Mouse (Mus musculus): ENCODE measurements around the gene Ddx39. TPM values are rescaled to one million over a fixed set of nuclear protein-coding genes. Genes with fewer than 3 reads are reported as not detected.

The Ddx39 gene
- polyA plus RNA-seq, 1 experiment: 39.2 TPM

- TF ChIP-seq CTCF (IDR thresholded peaks at IDR 0.05; ENCODE audit: extremely low read depth, insufficient read length, insufficient replicate concordance, low read depth, low read length): no peak
- TF ChIP-seq POLR2A (IDR thresholded peaks at IDR 0.05; ENCODE audit: low read depth, low read length): no peak
- WGBS: 13% methylated on average over 2 of the region's 2 CpGs
- H3K4me1 ChIP-seq (ENCODE audit: control insufficient read depth, insufficient read depth, insufficient read length, low read length): peaks cover 5% of the 10 kb centered on the region; the same call in 1 of the 2 replicates
- peaks cover 21% of the 10 kb centered on the region for H3K36me3 ChIP-seq (ENCODE audit: control insufficient read depth, insufficient read depth, low read length)
- H3K27ac ChIP-seq (ENCODE audit: insufficient read depth, low read depth, low read length): no peak overlapping the region
- no peak overlapping the region for H3K4me3 ChIP-seq (ENCODE audit: low read depth, low read length)
- no peaks in the 10 kb centered on the region for H3K27me3 ChIP-seq (ENCODE audit: control insufficient read depth, insufficient read depth, low read length)
These were observed 1.6 kb downstream of the Ddx39 start for GRCm38 (mm10) chr8:83716563-83716962.

GRCm38 (mm10) chr8:83719048-83719447, 4.1 kb downstream of the Ddx39 start:
- peaks cover 46% of the 10 kb centered on the region for H3K36me3 ChIP-seq (ENCODE audit: control insufficient read depth, insufficient read depth, low read length)
- TF ChIP-seq CTCF (IDR thresholded peaks at IDR 0.05; ENCODE audit: extremely low read depth, insufficient read length, insufficient replicate concordance, low read depth, low read length) (no peak), POLR2A (IDR thresholded peaks at IDR 0.05; ENCODE audit: low read depth, low read length) (no peak)
- peaks cover 5% of the 10 kb centered on the region; the same call in 1 of the 2 replicates for H3K4me1 ChIP-seq (ENCODE audit: control insufficient read depth, insufficient read depth, insufficient read length, low read length)
- WGBS: 59% methylated on average over 2 of the region's 2 CpGs
- H3K27me3 ChIP-seq (ENCODE audit: control insufficient read depth, insufficient read depth, low read length): no peaks in the 10 kb centered on the region
- no peak overlapping the region for H3K27ac ChIP-seq (ENCODE audit: insufficient read depth, low read depth, low read length)
- H3K4me3 ChIP-seq (ENCODE audit: low read depth, low read length): no peak overlapping the region

- TF ChIP-seq POLR2A (IDR thresholded peaks at IDR 0.05; ENCODE audit: low read depth, low read length) (no peak), CTCF (IDR thresholded peaks at IDR 0.05; ENCODE audit: extremely low read depth, insufficient read length, insufficient replicate concordance, low read depth, low read length) (no peak)
- peaks cover 53% of the 10 kb centered on the region for H3K36me3 ChIP-seq (ENCODE audit: control insufficient read depth, insufficient read depth, low read length)
- WGBS: 84% methylated on average over 2 of the region's 2 CpGs
- H3K4me1 ChIP-seq (ENCODE audit: control insufficient read depth, insufficient read depth, insufficient read length, low read length): peaks cover 5% of the 10 kb centered on the region; the same call in 1 of the 2 replicates
- no peak overlapping the region for H3K27ac ChIP-seq (ENCODE audit: insufficient read depth, low read depth, low read length)
- H3K27me3 ChIP-seq (ENCODE audit: control insufficient read depth, insufficient read depth, low read length): no peaks in the 10 kb centered on the region
- no peak overlapping the region for H3K4me3 ChIP-seq (ENCODE audit: low read depth, low read length)
These were observed 4.7 kb downstream of the Ddx39 start for GRCm38 (mm10) chr8:83719693-83720092.

DNA sequence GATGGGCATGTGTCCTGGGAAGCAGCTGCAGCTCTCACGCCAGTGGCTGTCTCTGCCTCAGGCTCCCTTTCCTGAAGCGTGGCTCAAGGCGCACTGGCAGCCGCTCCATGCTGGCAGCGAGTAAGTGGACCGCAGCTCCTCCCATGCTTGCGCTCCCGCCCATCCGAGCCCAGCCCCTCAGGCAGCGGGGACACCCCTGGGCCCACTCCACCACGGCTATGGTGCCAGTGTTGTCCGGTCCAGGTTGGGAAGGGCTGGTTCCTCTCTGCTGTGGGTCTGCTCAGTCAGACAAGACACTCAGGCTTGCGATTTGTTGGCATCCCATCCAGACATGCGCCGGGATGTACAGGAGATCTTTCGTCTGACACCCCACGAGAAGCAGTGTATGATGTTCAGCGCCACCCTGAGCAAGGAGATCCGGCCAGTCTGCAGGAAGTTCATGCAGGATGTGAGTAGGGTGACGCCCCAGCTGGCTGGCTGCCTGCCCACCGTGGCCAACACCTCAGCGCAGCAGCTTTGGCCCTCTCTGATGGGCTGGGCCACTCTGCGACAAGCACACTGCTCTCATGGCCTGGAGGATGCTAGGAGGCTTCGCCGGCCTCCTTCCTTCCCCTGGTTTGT, 6.5 kb downstream of the Ddx39 start:
- no peak overlapping the region for H3K27ac ChIP-seq (ENCODE audit: insufficient read depth, low read depth, low read length)
- H3K4me1 ChIP-seq (ENCODE audit: control insufficient read depth, insufficient read depth, insufficient read length, low read length): peaks cover 4% of the 10 kb centered on the region; the same call in 1 of the 2 replicates
- no peaks in the 10 kb centered on the region for H3K27me3 ChIP-seq (ENCODE audit: control insufficient read depth, insufficient read depth, low read length)
- H3K4me3 ChIP-seq (ENCODE audit: low read depth, low read length): no peak overlapping the region
- no peak for TF ChIP-seq CTCF (IDR thresholded peaks at IDR 0.05; ENCODE audit: extremely low read depth, insufficient read length, insufficient replicate concordance, low read depth, low read length)
- TF ChIP-seq POLR2A (IDR thresholded peaks at IDR 0.05; ENCODE audit: low read depth, low read length): no peak
- WGBS: 78% methylated on average over 25 of the region's 25 CpGs
- peaks cover 65% of the 10 kb centered on the region for H3K36me3 ChIP-seq (ENCODE audit: control insufficient read depth, insufficient read depth, low read length)

GRCm38 (mm10) chr8:83722631-83723030, 7.7 kb downstream of the Ddx39 start:
- H3K36me3 ChIP-seq (ENCODE audit: control insufficient read depth, insufficient read depth, low read length): peaks cover 67% of the 10 kb centered on the region

GRCm38 (mm10) chr8:83723447-83724083, 8.6 kb downstream of the Ddx39 start:
- 66% methylated on average over 11 of the region's 11 CpGs for WGBS
- Histone ChIP-seq H3K36me3 (ENCODE audit: control insufficient read depth, insufficient read depth, low read length) (peaks cover 76% of the 10 kb centered on the region), H3K27me3 (ENCODE audit: control insufficient read depth, insufficient read depth, low read length) (no peaks in the 10 kb centered on the region), H3K4me1 (ENCODE audit: control insufficient read depth, insufficient read depth, insufficient read length, low read length) (no peaks in the 10 kb centered on the region), H3K27ac (ENCODE audit: insufficient read depth, low read depth, low read length) (no peak overlapping the region), H3K4me3 (ENCODE audit: low read depth, low read length) (no peak overlapping the region)
- no peak for TF ChIP-seq POLR2A (IDR thresholded peaks at IDR 0.05; ENCODE audit: low read depth, low read length)
- no peak for TF ChIP-seq CTCF (IDR thresholded peaks at IDR 0.05; ENCODE audit: extremely low read depth, insufficient read length, insufficient replicate concordance, low read depth, low read length)

More at GRCm38 (mm10) chr8:83722631-83723030, 7.7 kb downstream of the Ddx39 start:
- 87% methylated on average over 12 of the region's 12 CpGs for WGBS
- no peak overlapping the region for H3K27ac ChIP-seq (ENCODE audit: insufficient read depth, low read depth, low read length)
- no peaks in the 10 kb centered on the region for H3K4me1 ChIP-seq (ENCODE audit: control insufficient read depth, insufficient read depth, insufficient read length, low read length)
- H3K4me3 ChIP-seq (ENCODE audit: low read depth, low read length): no peak overlapping the region
- H3K27me3 ChIP-seq (ENCODE audit: control insufficient read depth, insufficient read depth, low read length): no peaks in the 10 kb centered on the region
- TF ChIP-seq CTCF (IDR thresholded peaks at IDR 0.05; ENCODE audit: extremely low read depth, insufficient read length, insufficient replicate concordance, low read depth, low read length): no peak
- TF ChIP-seq POLR2A (IDR thresholded peaks at IDR 0.05; ENCODE audit: low read depth, low read length): no peak

DNA sequence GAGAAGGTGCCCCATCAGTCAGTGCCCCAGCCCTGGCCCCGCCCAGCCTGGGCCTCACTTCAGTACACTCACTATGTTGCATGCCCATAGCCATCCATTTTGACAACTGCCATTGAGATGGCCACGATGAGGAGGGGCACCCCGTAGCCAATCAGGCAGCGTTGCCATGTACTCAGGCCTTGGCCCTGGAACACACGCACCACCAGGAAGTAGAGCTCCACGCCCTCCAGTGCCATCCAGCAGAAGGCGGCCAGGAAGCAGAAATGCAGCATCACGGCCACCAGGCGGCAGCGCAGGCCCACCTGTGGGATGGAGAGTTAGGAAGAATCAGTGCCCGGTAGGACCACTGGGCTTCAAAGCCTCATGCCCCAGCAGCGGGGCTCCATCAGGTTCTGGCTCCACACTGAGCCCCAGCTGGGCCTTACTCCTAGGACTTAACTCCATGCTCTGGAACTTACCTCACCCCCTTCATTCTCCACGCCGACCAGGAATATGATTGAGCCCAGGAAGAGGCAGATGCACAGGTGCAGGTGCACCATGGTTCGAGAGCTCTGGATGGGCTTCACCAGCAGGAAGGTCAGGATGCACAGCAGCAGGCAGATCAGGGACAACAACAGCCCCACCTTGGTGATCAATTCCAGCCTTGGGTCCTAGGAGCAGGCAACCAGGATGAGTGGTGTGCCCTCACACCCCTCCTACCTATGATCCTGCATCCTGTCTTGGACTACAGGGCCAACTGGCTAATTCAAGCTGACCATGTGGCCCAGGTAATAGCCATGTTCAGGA, 9.9 kb downstream of the Ddx39 start:
- Histone ChIP-seq H3K4me1 (ENCODE audit: control insufficient read depth, insufficient read depth, insufficient read length, low read length) (no peaks in the 10 kb centered on the region), H3K27ac (ENCODE audit: insufficient read depth, low read depth, low read length) (no peak overlapping the region), H3K27me3 (ENCODE audit: control insufficient read depth, insufficient read depth, low read length) (no peaks in the 10 kb centered on the region), H3K4me3 (ENCODE audit: low read depth, low read length) (no peak overlapping the region), H3K36me3 (ENCODE audit: control insufficient read depth, insufficient read depth, low read length) (peaks cover 80% of the 10 kb centered on the region)
- WGBS: 30% methylated on average over 15 of the region's 15 CpGs
- TF ChIP-seq CTCF (IDR thresholded peaks at IDR 0.05; ENCODE audit: extremely low read depth, insufficient read length, insufficient replicate concordance, low read depth, low read length) (peak; percentile 62; the same call in 1 of the 2 replicates), POLR2A (IDR thresholded peaks at IDR 0.05; ENCODE audit: low read depth, low read length) (no peak)
